Mouse (Mus musculus): ENCODE results near the gene Cyp4a32.
A peak's percentile ranks its signal among the peaks of the same experiment; 100 is the strongest.
"Not testable (repeated sequence)": the region's sequence is repeated elsewhere in the genome, so short reads cannot be mapped to it uniquely, and the experiment has no call there.

The Cyp4a32 gene

DNA sequence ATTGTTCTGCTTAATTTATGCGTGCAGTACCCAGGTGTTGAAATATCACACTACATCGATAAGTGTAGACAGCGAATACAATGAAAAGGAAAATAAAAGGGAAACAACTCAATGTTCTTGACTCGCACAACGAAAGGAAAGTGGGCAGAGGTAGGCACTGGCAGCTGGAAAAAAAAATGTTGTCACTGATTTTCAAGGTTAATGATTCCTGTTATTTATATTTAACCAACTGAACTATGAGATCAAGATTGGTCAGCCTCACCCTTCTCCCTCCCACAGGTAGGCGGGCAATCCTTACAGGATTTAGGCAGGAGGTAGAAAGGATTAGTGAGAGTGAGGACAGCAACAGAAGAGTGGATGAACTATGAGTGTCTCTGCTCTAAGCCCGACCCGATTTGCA lies at the start of gene Cyp4a32:
Gene Cyp4a32, plus strand, starts transcription at position 359 of the 400 bp plus-strand sequence.
- not testable (repeated sequence) for ATAC-seq (ENCODE audit: low TSS enrichment)

GRCm38 (mm10) chr4:115552726-115553125 lies 48.0 kb upstream of the Cyp4a32 start:
- ATAC-seq (ENCODE audit: low TSS enrichment), result no peak

- ATAC-seq (ENCODE audit: low TSS enrichment), result no peak
Measured at GRCm38 (mm10) chr4:115555513-115555912, 45.3 kb upstream of the Cyp4a32 start.

GRCm38 (mm10) chr4:115557861-115558561 lies 42.8 kb upstream of the Cyp4a32 start:
- ATAC-seq (ENCODE audit: low TSS enrichment), result no peak

DNA sequence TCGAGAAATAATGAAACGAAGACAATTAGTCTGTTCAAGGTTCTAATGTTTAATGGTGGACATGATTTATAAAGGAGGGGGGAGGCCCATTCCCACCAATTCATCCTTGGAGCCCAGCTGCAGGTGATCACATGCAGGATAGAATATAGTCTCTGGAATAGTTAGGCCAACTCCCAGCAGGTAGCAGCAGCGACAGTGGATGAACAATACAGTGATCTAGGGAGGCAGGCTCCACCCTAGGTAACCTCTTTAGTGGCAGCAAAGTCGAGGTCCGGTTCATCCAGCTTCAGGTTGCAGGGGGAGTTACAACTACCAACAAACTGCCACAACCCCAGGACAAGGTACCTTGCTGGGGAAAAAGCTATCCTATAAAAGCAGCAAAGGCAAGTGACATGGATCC lies 39.5 kb upstream of the Cyp4a32 start:
- not testable (repeated sequence) for ATAC-seq (ENCODE audit: low TSS enrichment)

GRCm38 (mm10) chr4:115563401-115563800 lies 37.4 kb upstream of the Cyp4a32 start, which contains the start of gene Cyp4a31:
Gene Cyp4a31, plus strand, starts transcription at chr4:115563649.
- ATAC-seq (ENCODE audit: low TSS enrichment), result no peak

DNA sequence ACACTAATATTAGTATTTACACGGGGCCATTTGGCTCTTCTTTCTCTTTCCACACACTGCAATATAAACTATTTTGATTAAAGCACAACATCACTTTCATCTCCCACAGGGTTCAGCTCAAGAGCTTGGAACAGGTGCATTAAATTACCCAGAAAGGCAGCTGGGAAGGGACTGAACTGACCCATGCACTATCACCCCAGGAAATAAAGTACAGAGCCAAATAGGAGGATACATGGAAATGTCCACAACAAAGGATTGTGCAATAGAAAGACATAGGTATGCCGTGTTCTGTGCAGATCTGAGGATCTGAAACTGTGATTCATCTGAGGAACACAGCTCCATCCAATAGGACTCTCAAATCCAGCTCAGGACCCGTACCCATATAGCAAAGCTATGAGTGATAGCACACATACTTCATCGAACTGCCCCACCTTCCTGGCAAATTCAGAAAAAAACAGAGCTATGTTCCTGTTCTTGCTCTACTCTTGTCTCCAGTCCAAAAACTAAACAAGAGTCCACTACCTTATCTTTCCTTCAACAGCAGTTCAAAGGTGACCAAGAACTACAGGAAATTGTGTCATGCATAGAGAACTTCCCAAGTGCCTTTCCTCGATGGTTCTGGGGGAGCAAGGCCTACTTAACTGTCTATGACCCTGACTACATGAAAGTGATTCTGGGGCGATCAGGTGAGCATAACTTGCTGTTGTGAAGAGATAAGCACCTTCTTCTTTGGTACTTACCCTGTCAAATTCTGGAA lies 36.1 kb upstream of the Cyp4a32 start:
- ATAC-seq (ENCODE audit: low TSS enrichment), result not testable (repeated sequence)

DNA sequence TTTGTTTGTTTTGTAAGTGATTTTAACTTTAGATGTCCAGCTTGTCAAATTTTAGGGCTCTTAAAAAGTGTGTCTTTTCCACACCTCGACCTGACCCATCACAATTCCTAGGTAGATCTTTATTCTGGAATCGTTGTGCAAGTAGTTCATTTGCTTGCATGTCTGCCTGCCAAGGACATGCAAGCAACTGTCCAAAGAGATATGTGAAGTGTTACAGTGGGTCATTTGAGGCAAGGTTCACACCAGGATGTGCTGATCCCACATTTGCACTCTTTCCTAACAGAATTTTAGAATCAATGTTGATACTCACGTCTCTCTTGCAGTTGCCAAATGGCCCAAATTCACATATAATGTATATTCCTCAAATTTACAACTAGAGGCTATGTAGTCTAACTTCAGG lies 25.5 kb upstream of the Cyp4a32 start:
- ATAC-seq (ENCODE audit: low TSS enrichment), result no peak

- ATAC-seq (ENCODE audit: low TSS enrichment), result no peak
Measured at GRCm38 (mm10) chr4:115575776-115576175, 25.0 kb upstream of the Cyp4a32 start.

GRCm38 (mm10) chr4:115583036-115583435 lies 17.7 kb upstream of the Cyp4a32 start:
- no peak for ATAC-seq (ENCODE audit: low TSS enrichment)

- ATAC-seq (ENCODE audit: low TSS enrichment), result no peak
Measured at GRCm38 (mm10) chr4:115596357-115596756, 4.4 kb upstream of the Cyp4a32 start.

- no peak for ATAC-seq (ENCODE audit: low TSS enrichment)
Measured at GRCm38 (mm10) chr4:115596824-115597336, 3.9 kb upstream of the Cyp4a32 start.

- ATAC-seq (ENCODE audit: low TSS enrichment), result no peak
Measured at GRCm38 (mm10) chr4:115614005-115614404, 13.2 kb downstream of the Cyp4a32 start.

GRCm38 (mm10) chr4:115625560-115625959 lies 24.8 kb downstream of the Cyp4a32 start:
- not testable (repeated sequence) for ATAC-seq (ENCODE audit: low TSS enrichment)

DNA sequence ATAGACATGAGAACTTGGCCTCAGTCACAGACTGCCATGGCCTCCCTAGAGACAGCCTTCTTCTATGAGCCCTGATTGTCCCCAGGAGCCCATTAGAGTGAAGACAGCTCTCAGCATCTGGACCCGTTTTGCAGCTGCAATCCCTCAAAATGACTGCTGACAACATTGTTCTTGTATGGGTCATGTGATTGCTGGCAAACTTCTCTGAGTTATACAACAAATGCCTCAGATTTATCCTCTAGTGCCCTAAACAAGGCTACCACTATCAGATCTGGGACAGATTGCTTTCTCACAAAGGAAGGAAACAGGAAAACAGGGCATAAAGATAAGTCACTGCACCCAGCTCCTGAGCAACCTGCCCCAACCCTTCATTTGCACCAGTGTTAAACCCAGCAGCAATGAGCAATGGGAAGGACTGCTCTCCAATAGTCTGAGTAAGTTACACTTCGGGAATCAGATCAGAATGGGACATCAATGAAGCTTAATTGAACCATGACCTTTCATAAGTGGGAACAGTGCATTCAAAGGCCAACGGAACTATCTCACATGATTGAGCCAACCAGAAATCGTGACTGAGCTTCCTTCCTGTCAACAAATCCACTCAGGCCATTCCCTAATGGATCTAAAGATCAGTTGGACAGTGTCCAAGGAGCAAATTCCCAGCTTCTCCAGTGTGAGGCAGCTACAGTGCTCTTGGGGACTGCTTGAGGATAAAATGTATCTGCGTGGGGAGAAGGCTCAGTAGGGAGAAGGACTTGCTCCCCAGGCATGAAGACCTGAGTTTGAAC lies 42.4 kb downstream of the Cyp4a32 start:
- no peak for ATAC-seq (ENCODE audit: low TSS enrichment)

- no peak for ATAC-seq (ENCODE audit: low TSS enrichment)
Measured at GRCm38 (mm10) chr4:115645371-115645770, 44.6 kb downstream of the Cyp4a32 start.

DNA sequence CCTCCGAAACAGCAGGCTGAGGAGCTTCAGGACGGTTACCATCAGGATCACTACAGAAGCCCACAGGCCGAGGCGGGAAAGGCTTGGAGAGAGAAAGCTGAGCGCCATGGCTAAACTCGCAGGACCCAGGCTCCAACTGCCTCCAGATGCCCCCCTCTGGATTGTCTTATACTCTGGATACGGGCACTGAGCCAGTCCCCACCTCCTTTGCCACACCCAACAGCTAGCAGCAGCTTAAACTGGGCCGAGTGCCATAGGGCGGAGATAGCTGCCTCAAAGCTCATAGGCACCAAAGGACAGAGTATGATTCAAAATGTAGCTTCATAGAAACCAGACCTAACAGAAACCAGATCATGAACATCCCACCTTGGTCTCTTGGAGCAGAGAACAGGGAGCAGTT lies 46.8 kb downstream of the Cyp4a32 start, which contains the start of gene Cyp4b1:
Gene Cyp4b1, minus strand, starts transcription at position 144 of the 400 bp plus-strand sequence.
- no peak for ATAC-seq (ENCODE audit: low TSS enrichment)

DNA sequence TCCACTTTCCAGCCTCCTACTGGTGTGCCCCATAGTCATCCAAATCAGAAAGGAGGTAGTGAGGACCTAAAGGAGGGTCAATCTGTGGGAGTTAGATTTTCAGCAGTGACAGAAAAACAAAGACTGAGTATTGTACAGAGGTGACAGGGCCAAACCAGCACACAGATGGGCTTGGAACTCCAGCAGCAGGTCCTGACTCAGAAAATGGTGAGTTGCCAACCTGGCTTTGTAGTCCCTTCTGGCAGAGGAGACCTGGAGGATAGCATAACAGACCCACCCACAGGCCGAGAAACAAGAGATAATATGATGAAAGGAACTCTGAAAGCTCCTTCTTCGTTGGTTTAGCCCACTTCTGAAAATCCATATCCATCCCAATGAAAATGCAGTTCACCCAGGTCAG lies 48.0 kb downstream of the Cyp4a32 start:
- no peak for ATAC-seq (ENCODE audit: low TSS enrichment)

DNA sequence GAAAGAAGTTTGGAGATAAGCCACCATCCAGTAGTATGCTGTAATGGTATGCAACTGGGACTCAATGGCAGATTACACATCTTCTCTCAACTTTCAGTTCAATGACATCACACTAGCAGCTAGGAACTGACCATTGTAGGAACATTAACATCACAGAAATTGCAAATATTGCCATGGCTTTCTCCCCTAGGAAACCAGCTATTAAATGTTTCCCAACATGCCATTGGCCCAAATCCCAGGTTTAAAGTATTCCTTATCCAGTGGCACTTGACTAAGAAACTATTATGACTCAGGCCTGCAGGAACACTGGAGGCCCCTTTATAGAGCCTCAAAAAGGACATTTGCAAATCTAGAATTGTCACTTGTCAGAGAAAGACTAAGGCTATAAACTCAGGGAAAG lies 48.6 kb downstream of the Cyp4a32 start:
- ATAC-seq (ENCODE audit: low TSS enrichment), result no peak

DNA sequence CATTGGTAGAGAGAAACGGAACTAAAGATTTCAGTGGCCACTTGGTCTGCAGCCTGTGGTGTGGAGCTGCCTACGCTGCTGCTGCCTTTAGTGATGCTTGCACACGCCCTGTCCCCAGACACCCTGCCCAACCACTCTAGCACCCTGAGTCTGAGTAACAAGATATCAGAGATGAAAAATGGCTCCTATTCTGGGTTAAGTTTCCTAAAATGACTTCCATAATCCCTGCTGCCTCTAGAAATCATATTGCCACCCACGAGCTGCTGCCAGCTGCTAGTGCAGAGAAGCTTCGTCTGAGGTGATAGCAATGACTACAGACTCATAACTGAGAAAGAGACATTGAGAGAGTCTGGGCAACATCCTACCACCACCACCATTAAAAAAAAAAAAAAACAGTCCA lies 50.1 kb downstream of the Cyp4a32 start:
- ATAC-seq (ENCODE audit: low TSS enrichment), result peak; percentile 99

DNA sequence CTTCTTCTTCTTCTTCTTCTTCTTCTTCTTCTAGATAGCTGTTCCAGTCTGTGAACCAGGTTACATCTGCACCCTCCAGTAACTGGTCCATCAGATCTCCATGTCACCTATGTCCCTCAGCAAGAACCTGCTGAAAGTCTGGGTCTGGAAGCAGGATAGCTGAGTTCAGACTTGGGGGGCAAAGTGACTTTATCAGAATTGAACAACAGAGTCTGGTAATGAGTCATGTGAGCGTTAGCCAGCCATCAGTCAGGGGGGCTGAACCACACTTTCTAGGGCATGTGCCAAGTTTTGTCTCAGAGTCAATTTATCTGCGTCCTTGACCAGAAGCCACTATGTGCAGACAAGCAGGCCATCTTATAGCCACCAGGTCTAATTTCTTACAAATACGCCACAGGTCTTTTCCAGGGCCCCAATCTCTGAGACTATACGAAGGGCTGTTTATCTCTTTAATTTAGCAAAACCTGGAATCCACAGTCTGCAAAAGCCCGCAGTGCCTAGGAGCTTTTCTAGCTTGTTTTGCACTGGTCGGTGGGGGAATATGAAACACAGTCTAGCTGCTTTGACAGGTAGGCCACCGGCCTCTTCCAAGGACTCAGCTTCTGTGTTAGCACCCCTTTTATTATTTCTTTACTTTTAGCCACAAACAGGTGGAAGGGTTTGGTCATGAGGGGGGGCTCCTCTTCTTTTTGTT lies 55.2 kb downstream of the Cyp4a32 start:
- not testable (repeated sequence) for ATAC-seq (ENCODE audit: low TSS enrichment)
